Mouse (Mus musculus): ENCODE results near the gene Nob1.

Gene Nob1

DNA sequence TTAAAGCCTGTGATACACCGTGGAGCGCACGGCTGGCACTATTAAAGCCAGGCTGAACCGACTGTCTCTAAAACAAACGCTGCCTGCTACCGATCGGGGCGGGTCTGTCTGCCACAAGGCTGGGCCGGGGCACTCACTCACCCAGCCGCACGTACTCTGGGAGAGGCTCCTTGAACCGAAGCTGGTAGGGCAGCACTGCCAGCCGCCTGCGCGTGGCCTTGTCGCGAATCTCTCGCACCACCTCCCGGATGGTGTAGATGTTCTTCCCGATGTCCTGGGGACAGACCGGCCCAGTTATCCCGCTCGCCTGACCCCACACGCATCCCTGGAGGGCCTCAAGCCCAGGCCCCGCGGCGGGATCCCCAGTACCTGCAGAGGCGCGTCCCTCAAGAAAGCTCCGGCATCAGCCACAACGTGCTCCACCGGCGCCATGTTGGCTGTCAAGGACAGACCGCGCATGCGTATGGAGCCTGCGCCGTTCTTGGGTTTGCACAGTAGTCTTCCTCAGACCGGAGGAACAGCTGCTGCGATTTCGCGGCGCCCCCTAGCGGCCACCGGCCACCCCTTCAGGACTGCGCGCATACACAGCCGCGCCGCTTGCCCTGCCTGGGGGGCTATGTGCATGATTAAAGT, at the start of gene Nob1:
TSS of gene Nob1 (minus strand) at position 455 of the 633 bp plus-strand sequence.
- no peak for DNase-seq (ENCODE audit: extremely low read depth, low read depth, low spot score)

DNA sequence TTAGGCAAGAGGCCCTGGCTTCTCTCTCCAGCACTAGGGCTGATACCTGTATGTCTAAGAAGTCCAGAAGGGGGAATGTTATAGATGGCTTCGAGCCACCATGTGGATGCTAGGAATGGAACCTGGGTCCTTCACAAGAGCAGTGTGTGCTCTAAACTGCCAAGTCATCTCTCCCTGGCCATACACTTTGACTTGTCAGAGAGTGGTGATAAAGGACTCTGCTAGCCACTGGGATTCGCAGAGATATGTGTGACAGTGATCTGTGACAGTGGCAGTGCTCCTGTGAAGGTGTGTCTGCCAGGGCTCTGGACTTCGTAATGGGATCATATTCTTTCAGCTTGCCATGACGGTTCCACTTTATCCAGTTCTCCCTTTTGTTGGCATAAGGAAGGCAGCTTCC, 48.5 kb upstream of the Nob1 start:
- no peak for DNase-seq (ENCODE audit: extremely low read depth, low read depth, low spot score)

DNA sequence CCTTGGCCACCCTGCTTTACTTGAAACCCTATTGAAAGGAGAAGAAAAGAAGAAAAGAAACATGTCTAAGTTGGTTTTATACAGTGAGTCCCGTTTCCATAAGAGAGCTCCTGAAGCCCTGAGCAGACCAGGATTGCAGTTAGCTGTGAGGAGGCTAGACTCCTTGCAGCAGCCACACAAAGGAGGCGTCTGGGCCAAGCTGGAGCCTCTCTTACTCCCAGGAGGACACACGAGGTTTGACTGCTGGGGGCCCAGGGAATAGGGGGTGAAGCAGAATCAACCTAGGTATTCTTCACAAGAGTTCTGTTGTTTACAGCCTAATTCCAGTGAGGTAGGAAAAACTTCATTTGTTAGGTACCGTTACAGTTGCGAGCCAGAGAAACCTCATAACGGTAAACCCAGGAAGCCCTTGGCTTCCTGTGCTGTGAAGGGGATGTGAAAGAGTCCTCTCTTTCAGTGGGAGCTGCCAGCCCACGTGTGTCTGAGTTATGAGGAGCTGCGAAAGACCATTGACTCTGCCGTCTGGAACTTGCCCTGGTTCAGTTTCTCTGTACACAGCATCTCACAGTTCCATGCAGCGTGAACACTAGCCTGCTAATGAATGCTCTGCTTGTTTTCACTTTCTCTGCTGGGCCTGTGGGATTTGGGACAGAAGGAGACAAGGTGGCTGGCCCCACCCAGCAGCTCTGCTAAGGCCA, 47.7 kb upstream of the Nob1 start:
- no peak for DNase-seq (ENCODE audit: extremely low read depth, low read depth, low spot score)

DNA sequence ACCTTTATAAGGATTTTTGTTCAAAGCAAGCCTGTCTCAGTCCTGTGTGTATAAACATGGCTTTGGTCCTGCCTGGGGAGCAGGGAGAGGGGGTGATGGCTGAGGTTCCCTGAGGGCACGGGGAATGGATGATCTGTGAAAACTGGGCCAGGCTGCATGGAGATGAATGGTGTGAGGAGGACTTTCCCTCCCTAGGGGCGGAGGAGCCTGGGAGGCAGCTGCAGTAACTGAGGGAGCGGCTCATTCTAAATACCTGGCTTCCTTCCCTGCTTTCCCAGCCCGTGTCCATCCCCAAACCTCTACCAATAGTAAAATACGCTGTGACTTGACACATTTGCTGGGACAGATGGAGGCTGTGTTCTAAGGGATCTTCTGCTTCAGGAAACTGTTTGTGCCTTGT, 45.5 kb upstream of the Nob1 start:
- DNase-seq (ENCODE audit: extremely low read depth, low read depth, low spot score) = no peak

DNA sequence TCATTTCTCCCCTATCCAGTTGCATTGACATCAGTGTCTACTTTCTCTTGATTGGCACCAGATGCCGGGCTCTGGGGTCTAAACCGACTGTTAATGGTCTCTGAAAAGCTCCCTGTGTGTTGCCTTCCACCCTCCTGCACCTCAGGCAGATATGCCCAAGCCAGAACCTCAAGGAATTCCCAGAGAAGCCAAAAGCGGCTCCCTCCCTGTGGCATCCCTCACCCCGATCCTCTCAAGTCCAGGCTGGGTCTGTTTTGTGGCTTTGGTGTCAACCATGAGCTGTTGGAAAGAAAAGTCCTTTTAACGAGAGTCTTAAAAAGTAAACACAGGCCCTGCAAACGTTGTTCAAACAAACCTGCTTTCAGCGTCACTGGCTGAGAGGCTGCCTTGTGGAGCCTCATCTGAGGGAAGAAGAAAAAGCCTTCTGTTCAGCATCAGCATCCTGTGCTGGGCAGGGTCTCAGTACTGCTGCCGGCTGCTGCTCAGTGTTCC, 44.0 kb upstream of the Nob1 start:
- no peak for DNase-seq (ENCODE audit: extremely low read depth, low read depth, low spot score)

DNA sequence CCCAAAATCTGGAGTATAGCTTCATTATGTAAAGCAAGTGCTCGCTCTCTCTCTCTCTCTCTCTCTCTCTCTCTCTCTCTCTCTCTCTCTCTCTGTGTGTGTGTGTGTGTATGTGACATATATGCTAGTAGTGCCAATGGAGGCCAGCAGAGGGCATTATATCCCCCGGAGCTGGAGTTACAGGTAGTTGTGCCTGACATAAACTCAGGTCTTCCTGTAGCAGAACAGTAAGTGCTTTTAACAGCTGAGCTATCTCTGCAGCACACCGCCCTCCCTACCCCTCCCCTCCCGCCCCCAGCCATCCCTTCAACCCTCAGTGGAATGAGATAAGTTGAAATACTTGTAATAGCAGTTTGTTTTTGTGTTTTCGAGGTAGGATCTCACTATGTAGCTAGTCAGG, 41.8 kb upstream of the Nob1 start:
- no peak for DNase-seq (ENCODE audit: extremely low read depth, low read depth, low spot score)

DNA sequence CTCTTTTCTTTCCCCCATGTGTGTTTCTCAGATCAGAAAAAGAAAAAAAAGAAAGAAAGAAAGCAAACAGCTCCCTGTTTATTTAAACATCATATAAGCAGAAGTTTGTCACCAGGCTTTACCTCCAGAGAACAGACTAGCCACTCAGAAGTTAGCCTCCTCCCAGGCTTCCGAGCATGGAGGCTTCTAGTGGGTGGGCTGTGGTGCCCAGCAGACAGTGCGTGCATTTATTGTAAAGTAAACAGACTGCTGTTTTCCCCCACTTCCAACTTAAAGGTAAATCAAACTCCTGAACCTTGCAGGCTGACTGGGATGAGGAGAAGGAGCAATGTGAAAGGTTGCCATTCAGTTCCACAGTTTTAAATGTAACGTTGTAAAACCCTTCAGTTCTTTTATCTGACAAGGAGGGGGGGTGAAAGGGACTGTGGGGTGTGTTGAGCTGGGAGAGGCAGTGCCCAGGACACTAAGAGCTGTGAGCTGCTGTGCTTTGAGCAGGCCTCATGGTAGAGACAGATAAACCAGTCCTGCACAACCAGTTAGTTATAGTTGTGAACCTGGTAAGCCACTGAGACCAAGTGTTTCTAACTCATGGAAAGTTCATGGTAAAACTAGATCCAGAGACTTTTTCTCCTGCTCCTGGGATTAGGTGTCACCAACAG, 40.6 kb upstream of the Nob1 start:
- DNase-seq (ENCODE audit: extremely low read depth, low read depth, low spot score) = no peak

DNA sequence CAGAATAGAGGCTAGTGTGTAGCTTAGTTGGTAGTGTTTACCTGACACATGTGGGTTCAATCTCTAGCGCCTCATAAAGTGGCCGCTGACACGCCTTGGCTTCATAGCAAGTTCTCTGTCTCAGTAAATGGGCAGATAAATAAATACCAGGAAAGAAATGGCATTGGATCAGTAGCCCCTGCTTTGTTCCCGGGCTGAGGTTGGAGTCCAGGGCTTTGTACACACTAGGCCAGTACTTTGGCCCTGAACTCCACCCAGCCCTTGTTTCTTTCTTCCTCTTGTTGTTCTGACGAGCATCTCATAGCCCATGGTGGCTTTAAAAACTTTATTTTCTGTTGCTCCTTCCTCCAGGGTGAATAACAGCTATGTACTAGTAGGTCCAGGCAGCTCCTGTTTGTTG, 37.6 kb upstream of the Nob1 start:
- DNase-seq (ENCODE audit: extremely low read depth, low read depth, low spot score) = no peak

DNA sequence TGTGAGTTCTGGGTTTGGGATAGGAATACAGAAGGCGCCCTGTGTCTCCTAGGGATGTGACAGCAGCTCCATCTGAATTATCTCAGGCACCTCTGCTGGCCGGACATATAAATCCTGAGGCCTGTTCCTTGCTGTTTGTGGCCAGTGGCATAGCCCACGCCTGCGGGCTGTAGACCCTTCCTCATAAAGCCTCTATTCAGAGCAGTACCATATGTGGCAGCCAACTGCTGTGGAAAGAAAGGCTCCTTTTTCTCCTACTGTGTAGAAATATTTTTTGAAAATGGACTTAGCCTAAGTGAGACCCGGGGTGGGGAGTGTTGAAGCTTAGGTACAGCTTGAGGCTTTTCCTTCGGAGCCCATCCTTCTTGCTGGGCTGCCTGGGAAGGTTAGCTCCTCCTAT, 33.4 kb upstream of the Nob1 start:
- no peak for DNase-seq (ENCODE audit: extremely low read depth, low read depth, low spot score)

DNA sequence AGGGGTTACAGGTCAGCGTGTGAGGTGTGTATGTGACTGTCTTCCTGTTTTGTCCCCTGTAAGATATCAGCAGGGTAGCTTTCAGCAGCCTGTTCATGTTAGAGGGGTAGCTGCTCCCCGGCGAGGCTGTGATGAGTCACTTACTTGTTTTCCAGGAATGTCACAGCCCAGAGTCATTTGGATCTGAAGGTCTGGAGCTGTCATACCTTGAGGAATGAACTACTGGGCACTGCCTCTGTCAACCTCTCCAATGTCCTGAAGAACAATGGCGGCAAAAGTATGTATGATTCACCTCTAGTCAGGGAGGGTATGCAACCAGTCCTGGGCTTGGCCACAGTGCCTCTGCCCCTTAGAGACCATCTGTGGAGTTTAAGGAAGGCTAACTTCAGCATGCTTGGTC, 32.9 kb upstream of the Nob1 start:
- DNase-seq (ENCODE audit: extremely low read depth, low read depth, low spot score) = no peak

DNA sequence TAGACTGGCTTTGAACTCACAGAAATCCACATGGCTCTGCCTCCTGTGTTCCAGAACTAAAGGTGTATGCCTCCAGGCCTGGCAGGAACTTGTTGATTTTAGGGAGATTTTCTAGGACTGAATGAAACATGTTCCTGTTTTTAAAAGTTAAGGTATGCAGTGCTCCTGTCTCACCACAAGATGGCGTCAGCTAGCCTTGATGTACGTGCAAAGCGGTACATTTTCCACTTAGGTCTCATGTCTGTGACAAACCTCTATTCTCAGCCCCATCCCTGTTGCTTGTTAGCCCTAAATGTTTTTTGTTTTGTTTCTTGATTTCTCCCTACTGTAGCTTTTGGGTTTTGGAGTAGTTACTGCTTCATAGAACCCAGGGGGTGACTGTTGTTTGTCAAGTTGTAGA, 30.4 kb upstream of the Nob1 start:
- no peak for DNase-seq (ENCODE audit: extremely low read depth, low read depth, low spot score)

DNA sequence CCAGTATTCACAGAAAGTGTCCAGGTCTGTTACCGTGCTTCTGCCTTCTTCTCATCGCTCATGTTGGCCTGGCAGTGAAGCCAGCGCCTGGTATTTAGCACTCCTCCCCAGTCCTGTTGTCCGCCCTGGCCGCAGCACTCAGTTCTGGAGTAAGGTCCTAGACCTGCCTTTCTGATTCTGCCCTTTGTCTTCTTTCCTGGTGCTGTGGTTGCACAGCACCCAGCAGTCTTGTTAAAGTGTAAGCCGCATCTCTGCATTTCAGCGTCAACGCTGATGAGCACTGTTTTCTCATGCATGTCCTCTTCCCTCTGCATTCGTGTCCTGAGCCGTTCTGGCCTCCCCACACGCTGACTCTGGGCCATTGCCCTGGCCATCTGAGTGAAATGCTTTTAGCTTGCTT, 28.5 kb upstream of the Nob1 start:
- DNase-seq (ENCODE audit: extremely low read depth, low read depth, low spot score) = no peak

DNA sequence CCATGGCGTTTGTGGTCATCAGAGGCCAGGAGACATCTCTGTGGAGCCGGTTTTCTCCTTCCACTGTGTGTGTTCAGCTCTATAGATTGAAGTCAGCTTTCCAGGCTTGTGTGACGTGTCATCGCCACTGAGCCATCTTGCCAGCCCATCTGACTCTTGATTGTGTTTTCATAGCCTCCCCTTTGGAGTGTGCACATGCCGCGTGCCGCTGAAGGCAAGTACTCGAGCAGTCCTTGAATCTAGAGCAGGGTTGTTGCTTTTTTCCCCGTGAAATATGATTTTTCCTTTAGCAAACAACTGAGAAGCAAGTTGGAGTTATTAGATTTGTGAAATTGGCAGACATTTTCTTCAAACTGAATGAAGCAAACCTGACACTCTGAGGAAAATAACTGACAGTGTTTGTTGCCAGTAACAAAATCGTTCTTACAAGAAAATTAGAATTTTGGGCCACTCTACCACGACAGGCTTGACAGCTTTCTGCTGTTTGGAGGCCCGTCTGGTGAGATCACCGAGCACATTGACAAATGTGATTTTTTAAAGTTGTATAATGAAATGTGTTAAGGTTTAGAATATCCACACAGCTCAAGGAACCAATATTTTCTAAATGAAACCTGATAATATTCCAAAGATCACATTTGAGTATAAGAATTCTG, 26.7 kb upstream of the Nob1 start:
- DNase-seq (ENCODE audit: extremely low read depth, low read depth, low spot score) = no peak

DNA sequence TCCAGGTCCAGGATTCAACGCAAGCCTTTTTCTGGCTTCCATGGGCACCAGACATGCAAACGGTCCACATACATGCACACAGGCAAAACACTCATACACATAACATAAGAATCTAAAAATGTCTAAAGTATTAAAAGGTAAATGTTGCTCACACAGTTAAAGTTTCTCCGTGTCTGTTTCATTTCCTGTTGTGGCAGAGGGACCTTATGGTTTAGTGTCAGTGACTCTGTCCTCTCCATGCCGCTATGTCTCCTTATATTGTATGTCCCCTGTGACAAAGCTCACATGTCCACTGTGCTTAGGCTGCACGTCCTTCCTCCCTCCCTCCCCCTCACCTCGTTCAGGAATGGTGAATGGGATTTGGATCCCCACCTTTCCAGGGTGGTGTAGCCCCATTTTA, 24.8 kb upstream of the Nob1 start:
- DNase-seq (ENCODE audit: extremely low read depth, low read depth, low spot score) = no peak

DNA sequence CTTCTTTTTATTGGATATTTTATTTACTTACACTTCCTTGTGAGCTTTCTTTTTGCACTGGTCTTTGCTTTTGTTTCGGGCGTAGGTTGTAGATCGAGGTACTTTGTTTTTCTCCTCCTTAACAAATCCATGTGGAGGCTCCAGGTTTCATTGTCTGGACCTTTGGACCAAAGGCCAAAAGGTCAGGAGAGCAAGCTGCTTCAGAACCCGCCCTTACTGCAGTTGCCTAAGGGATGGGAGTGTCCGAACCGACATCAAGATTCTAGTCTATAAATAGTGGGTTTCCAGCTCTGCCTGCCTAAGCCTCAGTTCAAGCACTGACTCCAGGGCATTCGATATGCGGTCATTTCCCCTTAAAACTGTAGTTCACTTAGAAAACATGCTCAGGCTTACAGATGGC, 24.3 kb upstream of the Nob1 start:
- no peak for DNase-seq (ENCODE audit: extremely low read depth, low read depth, low spot score)

DNA sequence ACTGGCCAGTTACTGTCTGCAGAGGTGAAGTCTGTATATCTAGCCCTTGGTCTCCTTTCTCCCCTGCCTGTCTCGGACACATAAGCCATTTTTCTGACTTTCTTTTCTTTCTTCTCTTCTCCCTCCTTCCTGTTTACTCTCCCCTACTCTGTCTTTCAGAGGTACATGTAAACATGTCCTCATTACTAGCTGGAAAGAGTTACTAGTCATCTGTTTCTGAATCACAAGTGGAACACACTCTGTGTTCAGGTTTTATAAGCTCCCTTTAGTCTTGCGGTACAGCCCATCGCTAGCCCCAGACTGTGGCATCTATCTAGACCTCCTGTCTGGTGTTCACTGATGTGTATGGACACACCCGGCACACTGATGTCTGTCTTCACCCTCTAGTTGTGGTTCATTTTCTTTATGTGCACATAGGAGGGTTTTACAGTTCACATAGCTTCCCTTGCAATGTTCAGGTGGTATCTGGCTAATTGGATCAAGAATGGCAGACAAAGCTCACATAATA, 23.6 kb upstream of the Nob1 start:
- no peak for DNase-seq (ENCODE audit: extremely low read depth, low read depth, low spot score)

DNA sequence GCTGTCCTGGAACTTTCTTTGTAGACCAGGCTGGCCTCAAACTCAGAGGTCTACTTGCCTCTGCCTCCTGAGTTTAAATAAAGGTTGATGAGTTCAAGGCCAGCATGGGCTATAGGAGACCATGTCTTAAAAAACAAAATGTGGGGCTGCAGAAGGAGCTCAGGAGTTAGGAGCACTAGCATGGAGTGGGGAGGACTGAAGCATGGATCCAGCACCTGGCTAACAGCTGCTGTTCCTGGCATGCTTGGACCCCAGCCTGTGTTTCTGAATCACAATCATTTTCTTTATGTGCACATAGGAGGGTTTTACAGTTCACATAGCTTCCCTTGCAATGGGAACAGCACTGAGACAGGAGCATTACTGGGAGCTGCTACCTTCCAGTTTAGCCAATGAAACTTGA, 22.9 kb upstream of the Nob1 start:
- DNase-seq (ENCODE audit: extremely low read depth, low read depth, low spot score) = no peak

DNA sequence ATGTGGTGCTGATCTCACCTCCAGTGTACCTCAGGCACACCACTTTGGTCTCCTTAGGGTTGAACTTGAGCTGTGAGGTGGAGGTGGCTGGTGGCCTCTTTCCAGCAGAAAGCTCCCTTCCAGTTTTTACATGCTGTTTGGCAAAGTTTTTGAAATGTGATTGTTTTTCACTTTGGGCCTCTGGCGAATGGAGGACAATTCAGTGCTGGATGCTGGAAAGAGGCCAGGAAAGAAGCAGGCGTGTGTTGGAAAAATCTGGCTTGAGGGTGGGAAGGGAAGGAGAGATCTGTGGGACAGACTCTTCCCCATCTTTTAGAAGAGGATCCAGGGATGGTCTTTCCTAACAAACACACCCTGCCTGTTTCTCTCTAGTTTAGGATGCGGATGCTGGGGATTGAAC, 19.8 kb upstream of the Nob1 start:
- DNase-seq (ENCODE audit: extremely low read depth, low read depth, low spot score) = no peak

DNA sequence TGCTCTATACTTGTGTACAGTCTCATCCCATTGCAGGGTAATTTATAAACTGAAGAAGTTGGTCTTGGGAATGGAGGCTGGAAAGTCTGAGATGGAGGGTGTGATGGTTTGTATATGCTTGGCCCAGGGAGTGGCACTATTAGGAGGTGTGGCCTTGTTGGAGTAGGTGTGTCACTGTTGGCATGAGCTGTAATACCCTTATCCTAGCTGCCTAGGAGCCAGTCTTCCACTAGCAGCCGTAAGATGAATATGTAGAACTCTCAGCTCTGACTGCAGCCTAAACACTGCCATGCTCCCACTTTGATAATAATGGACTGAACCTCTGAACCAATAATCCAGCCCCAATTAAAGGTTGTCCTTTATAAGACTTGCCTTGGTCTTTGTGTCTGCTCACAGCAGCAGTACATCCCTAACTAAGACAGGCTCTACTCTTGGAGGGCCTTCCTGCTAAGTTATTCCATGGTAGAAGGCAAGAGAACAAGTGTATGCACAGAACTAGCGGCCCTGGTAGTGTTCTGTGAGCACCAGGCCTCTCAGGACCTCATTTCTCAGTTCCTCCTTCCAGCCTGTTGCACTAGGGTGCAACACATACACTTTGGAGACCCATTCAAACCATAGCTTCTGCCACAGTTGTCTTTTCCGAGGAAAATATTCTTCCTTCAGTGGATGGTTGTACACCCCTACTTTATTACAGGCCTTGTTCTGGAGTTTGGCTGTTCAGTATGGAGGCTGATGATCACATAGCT, 15.2 kb upstream of the Nob1 start:
- no peak for DNase-seq (ENCODE audit: extremely low read depth, low read depth, low spot score)

DNA sequence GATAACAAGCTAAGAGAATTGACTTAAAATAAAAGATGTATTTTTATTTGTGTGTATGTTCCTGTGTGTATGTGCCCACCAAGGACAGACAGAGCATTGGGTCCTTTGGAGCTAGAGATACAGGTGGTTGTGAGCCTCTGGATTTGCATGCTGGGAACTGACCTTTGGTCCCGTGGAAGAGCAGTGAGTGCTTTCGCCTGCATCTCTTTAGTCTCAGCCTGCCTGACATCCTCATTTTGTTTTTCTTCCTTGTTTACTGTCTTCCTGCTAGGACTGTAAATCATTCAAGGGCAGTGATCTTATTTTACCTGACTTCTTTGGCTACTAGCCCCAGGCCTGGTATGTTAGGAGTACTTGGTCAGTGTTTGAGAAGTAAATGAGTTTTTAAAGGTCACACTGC, 12.9 kb upstream of the Nob1 start:
- DNase-seq (ENCODE audit: extremely low read depth, low read depth, low spot score) = no peak

DNA sequence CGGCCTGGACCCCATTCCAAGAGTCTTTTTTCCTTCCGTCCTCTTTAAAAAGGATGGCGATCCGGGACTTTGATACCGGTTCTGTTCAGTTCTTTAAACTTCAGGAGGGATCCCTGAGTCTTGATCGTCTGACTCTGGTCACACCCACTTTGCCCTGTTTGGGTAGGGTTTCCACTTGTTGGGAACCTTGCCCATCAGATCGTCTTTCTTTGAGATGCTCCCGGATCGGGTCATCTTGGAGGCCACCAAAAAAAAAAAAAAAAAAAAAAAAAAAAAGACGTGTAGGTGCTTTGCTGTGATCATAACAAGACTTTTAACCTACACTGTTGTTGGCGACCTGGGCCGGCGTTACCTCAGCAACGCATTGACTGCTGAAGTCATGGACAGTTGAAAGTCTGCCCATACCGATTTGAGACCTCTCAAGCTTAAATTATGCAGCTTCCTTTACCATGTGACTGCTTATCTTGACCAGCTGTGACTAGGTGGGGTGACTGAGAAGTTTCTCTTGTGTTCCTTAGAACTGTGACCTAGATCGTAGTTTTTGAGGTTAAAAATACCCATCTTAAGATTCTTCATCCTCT, 12.1 kb upstream of the Nob1 start:
- DNase-seq (ENCODE audit: extremely low read depth, low read depth, low spot score) = no peak
